Mouse (Mus musculus) forebrain, embryonic 10.5 days (tissue): Measurements from ENCODE around the gene Lhfp. TPM values are rescaled to one million over a fixed set of nuclear protein-coding genes. Genes with fewer than 3 reads are reported as not detected.

Experiments used
- DNase-seq: peaks from one replicate; pipeline ENCODE4 v3.0.0-alpha.2; 2017; ENCODE audit warnings: low spot score; ENCODE audit errors: extremely low spot score
- H3K27ac ChIP-seq: fragments of 300-500 bp; sonication (generic); 2 replicates; pipeline ENCODE4 v1.5.1; 2016; ENCODE audit warnings: mild to moderate bottlenecking
- H3K27me3 ChIP-seq: fragments of 300-500 bp; sonication (generic); 2 replicates; pipeline ENCODE4 v1.6.1; 2016; ENCODE audit warnings: mild to moderate bottlenecking; ENCODE audit not compliant: poor library complexity, severe bottlenecking
- H3K36me3 ChIP-seq: fragments of 300-500 bp; sonication (generic); replicated peaks from 2 replicates; pipeline ENCODE4 v1.6.1; 2016; ENCODE audit warnings: mild to moderate bottlenecking, moderate library complexity
- H3K4me1 ChIP-seq: fragments of 300-500 bp; sonication (generic); 2 replicates; pipeline ENCODE4 v1.6.1; 2016
- H3K4me3 ChIP-seq: fragments of 300-500 bp; sonication (generic); 2 replicates; pipeline ENCODE4 v1.5.1; 2016; ENCODE audit warnings: mild to moderate bottlenecking, moderate library complexity
- H3K9me3 ChIP-seq: fragments of 300-500 bp; sonication (generic); 2 replicates; pipeline ENCODE4 v1.6.1; 2016; ENCODE audit warnings: mild to moderate bottlenecking, moderate library complexity
- WGBS: fragments of 180-500 bp; shearing (Covaris S2); methylation state at CpG from one replicate; pipeline ENCODE4 v1.1.7; 2016; 5-methylcytosine and 5-hydroxymethylcytosine counted together
- polyA plus RNA-seq: library from polyadenylated mRNA; unstranded; fragments of >200 nt; fragmentation: Nextera tagmentation; extraction: Ambion mirVana; gene quantifications from 2 replicates; pipeline ENCODE4 v1.2.1, GENCODE M21; 2016

Gene Lhfp
- polyA plus RNA-seq, 1 experiment from 2014 or later, result 21.7 TPM

GRCm38 (mm10) chr3:53151081-53151480 lies 109.8 kb downstream of the Lhfp start:
- no peak for DNase-seq
- Histone ChIP-seq H3K4me1 (no peaks in the 10 kb centered on the region), H3K27me3 (no peaks in the 10 kb centered on the region), H3K36me3 (no peaks in the 10 kb centered on the region), H3K9me3 (peaks cover 10% of the 10 kb centered on the region), H3K4me3 (no peak overlapping the region), H3K27ac (no peak overlapping the region)
- WGBS, result 65% methylated on average over 1 of the region's 1 CpGs

DNA sequence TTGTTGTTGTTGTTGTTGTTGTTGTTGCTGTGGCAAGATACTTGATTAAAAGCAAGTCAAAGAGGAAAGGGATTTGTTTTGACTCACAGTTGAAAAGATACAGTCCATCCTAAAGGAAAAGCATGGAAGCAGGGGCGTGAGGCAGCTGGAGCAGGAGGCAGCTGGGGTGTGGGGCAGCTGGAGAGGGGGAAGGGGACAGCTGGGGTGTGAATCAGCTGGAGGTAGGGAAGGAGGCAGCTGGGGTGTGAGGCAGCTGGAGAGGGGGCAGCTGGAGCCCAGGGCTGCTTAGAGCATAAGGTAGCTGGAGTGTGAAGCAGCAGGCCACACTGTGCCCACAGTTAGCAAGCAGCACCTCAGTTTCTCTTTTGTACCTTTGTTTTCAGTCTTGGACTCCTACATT lies 110.3 kb downstream of the Lhfp start:
- WGBS, result 63% methylated on average over 1 of the region's 1 CpGs
- Histone ChIP-seq H3K9me3 (peaks cover 10% of the 10 kb centered on the region), H3K27me3 (no peaks in the 10 kb centered on the region), H3K4me1 (no peaks in the 10 kb centered on the region), H3K27ac (no peak overlapping the region), H3K36me3 (no peaks in the 10 kb centered on the region), H3K4me3 (no peak overlapping the region)
- DNase-seq, result no peak

DNA sequence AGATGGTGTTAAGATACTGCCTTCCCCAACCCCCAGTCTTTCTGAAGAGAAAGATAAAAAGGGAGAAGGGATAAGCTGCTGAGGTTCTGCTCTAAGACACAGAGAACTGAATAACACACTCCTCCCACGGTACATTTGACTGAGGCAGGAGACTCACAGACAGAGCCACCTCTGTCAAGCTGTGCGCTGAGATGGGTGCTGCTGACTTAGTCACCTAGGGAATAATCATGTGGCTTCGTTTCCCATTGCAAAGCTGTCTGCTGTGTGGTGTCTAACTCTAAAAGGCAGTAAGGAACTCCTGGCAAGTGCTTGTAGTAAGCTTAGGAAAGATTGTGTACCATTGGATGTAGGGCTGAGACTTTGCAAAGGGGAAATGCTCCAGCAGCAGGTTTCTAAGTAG lies 120.6 kb downstream of the Lhfp start:
- Histone ChIP-seq H3K27me3 (no peaks in the 10 kb centered on the region), H3K4me3 (no peak overlapping the region), H3K9me3 (no peaks in the 10 kb centered on the region), H3K27ac (no peak overlapping the region), H3K4me1 (peaks cover 20% of the 10 kb centered on the region), H3K36me3 (no peaks in the 10 kb centered on the region)
- DNase-seq, result no peak
- WGBS, result 89% methylated on average over 3 of the region's 3 CpGs

DNA sequence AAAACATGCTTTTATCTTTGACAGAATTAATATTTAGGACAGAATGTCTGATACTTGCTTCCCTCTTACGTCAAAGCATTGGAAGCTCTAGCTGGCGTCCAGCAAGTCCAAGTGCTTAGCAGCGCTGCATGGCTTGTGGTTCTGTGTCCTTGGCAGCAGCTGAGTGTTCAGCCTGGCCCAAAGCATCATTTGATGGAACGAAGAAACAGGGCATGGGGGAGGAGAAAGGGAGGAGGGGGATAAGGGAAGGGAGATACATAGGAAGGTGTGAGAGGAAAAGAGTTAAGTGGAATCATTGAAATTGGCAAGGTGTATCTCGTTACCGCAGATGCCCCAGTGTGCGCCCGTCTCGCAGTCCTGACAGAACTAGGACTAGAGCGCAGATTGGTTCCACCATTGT lies 124.0 kb downstream of the Lhfp start:
- WGBS, result 93% methylated on average over 10 of the region's 10 CpGs
- no peaks in the 10 kb centered on the region for H3K36me3 ChIP-seq
- DNase-seq, result no peak
- no peak overlapping the region for H3K4me3 ChIP-seq
- H3K4me1 ChIP-seq, result peaks cover 7% of the 10 kb centered on the region; the same call in 1 of the 2 replicates
- no peak overlapping the region for H3K27ac ChIP-seq
- no peaks in the 10 kb centered on the region for H3K9me3 ChIP-seq
- H3K27me3 ChIP-seq, result no peaks in the 10 kb centered on the region

GRCm38 (mm10) chr3:53166001-53166400 lies 124.7 kb downstream of the Lhfp start:
- H3K4me3 ChIP-seq, result no peak overlapping the region
- no peak overlapping the region for H3K27ac ChIP-seq

DNA sequence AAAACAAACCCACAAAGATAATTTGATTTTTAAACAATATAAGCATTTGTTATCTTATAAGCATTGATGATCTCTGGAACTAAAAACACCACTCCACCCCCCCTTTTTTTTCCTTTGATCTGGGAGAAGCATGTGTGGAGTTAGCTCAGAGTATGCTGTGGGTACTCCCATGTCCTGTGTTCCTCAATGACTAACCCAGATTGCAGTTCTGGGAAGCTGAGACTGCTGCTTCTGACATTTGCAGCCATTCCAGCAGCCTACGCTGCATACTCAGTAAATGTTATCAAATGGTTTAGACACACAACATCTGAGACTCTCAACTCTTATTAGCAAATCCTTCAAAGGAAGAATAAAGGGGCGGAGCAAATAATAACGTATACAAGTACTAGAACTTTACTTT lies 128.2 kb downstream of the Lhfp start:
- Histone ChIP-seq H3K27ac (no peak overlapping the region), H3K4me3 (no peak overlapping the region), H3K9me3 (no peaks in the 10 kb centered on the region), H3K36me3 (no peaks in the 10 kb centered on the region), H3K27me3 (no peaks in the 10 kb centered on the region), H3K4me1 (peaks cover 16% of the 10 kb centered on the region)
- no peak for DNase-seq
- 95% methylated on average over 3 of the region's 3 CpGs for WGBS

More at GRCm38 (mm10) chr3:53166001-53166400, 124.7 kb downstream of the Lhfp start:
- DNase-seq, result no peak
- Histone ChIP-seq H3K27me3 (no peaks in the 10 kb centered on the region), H3K9me3 (no peaks in the 10 kb centered on the region), H3K4me1 (peaks cover 7% of the 10 kb centered on the region; the same call in 1 of the 2 replicates), H3K36me3 (no peaks in the 10 kb centered on the region)
- WGBS, result 71% methylated on average over 8 of the region's 8 CpGs

- H3K27me3 ChIP-seq, result no peaks in the 10 kb centered on the region
- no peak overlapping the region for H3K4me3 ChIP-seq
- H3K36me3 ChIP-seq, result no peaks in the 10 kb centered on the region
- H3K27ac ChIP-seq, result no peak overlapping the region
- 73% methylated on average over 10 of the region's 10 CpGs for WGBS
- H3K9me3 ChIP-seq, result no peaks in the 10 kb centered on the region
- DNase-seq, result no peak
- H3K4me1 ChIP-seq, result peaks cover 9% of the 10 kb centered on the region
These were observed 132.2 kb downstream of the Lhfp start for GRCm38 (mm10) chr3:53173310-53174063.

DNA sequence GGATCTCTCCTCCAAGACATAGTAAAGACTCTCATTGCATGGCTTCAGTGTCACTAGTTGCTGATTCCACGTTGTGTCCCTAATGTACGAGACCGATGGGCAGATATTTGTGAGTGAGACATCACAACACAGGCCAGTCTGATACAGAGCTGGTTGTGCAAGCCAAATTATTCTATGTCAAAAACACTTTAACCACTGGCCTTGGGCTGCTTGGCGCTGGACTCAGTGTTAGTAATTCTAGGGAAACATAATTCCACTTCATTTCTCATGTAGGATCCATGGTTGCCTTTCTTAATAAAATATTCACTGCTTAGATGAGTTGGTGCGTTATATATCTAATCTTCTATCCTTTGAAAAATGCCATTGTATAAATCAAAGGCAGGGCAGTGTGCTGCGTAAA lies 138.6 kb downstream of the Lhfp start:
- H3K27ac ChIP-seq, result no peak overlapping the region
- 93% methylated on average over 6 of the region's 6 CpGs for WGBS
- no peak overlapping the region for H3K4me3 ChIP-seq
- no peaks in the 10 kb centered on the region for H3K36me3 ChIP-seq
- 0 out of 2 replicates have a peak, but pooled peaks cover 3% of the 10 kb centered on the region for H3K9me3 ChIP-seq
- H3K27me3 ChIP-seq, result no peaks in the 10 kb centered on the region
- no peaks in the 10 kb centered on the region for H3K4me1 ChIP-seq
- DNase-seq, result no peak

GRCm38 (mm10) chr3:53185439-53185838 lies 144.1 kb downstream of the Lhfp start:
- no peaks in the 10 kb centered on the region for H3K36me3 ChIP-seq
- DNase-seq, result no peak
- 0 out of 2 replicates have a peak, but pooled peaks cover 3% of the 10 kb centered on the region for H3K9me3 ChIP-seq
- WGBS, result 97% methylated on average over 2 of the region's 2 CpGs
- no peak overlapping the region for H3K4me3 ChIP-seq
- no peaks in the 10 kb centered on the region for H3K27me3 ChIP-seq
- no peak overlapping the region for H3K27ac ChIP-seq
- H3K4me1 ChIP-seq, result no peaks in the 10 kb centered on the region

- no peaks in the 10 kb centered on the region for H3K9me3 ChIP-seq
- no peak overlapping the region for H3K27ac ChIP-seq
- WGBS, result 93% methylated on average over 4 of the region's 4 CpGs
- no peaks in the 10 kb centered on the region for H3K27me3 ChIP-seq
- H3K36me3 ChIP-seq, result no peaks in the 10 kb centered on the region
- H3K4me1 ChIP-seq, result no peaks in the 10 kb centered on the region
- no peak overlapping the region for H3K4me3 ChIP-seq
- DNase-seq, result no peak
These were observed 152.1 kb downstream of the Lhfp start for GRCm38 (mm10) chr3:53193441-53193840.

- no peak overlapping the region for H3K4me3 ChIP-seq
- H3K9me3 ChIP-seq, result no peaks in the 10 kb centered on the region
- no peak for DNase-seq
- no peaks in the 10 kb centered on the region for H3K27me3 ChIP-seq
- H3K36me3 ChIP-seq, result no peaks in the 10 kb centered on the region
- WGBS, result 94% methylated on average over 8 of the region's 8 CpGs
- no peak overlapping the region for H3K27ac ChIP-seq
- H3K4me1 ChIP-seq, result peaks cover 5% of the 10 kb centered on the region
These were observed 154.4 kb downstream of the Lhfp start for GRCm38 (mm10) chr3:53195666-53196107.

DNA sequence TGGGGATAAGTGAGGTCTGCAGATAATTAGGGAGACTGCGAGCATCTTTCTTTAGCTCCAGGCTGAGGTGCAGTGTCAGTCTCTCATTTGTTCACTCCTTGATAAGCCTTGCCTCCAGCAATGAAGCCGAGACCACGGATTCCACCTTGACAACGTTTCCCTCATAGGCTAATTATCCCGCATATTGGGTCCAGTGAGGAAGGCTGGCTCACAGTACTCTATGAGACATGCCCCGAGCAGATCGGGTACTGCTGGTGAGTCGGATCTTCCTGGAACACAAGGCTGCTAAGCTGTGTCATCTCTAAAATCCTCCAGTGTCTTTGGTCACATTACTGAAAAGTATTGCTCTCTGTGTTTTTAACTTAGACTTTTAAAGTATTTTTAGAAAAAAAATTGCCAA lies 158.8 kb downstream of the Lhfp start:
- DNase-seq, result no peak
- 75% methylated on average over 8 of the region's 8 CpGs for WGBS
- Histone ChIP-seq H3K27me3 (no peaks in the 10 kb centered on the region), H3K9me3 (no peaks in the 10 kb centered on the region), H3K27ac (no peak overlapping the region), H3K4me1 (peaks cover 34% of the 10 kb centered on the region), H3K4me3 (no peak overlapping the region), H3K36me3 (no peaks in the 10 kb centered on the region)

DNA sequence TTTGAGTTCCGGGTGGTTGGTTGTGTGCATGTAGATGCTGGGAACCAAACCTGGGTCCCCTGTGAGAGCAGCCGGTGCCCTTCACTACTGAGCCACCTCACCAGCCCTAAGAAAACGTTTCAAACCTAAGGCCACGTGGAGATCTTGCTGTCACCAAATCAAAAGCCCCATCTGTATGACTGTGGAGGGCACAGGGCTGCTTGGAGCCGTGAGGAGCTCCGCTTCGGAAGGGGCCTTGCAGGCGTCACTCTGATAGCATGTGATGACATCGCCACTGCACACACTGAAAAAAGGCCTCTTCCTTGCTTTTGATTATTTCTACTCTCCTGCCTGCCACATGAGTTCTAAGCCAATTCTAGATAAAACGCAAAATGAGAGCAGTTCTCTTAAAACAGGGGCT lies 159.5 kb downstream of the Lhfp start:
- H3K4me1 ChIP-seq, result peaks cover 38% of the 10 kb centered on the region
- H3K27ac ChIP-seq, result peak overlapping the region; percentile 82; the same call in 1 of the 2 replicates
- no peak for DNase-seq
- H3K4me3 ChIP-seq, result no peak overlapping the region
- H3K9me3 ChIP-seq, result no peaks in the 10 kb centered on the region
- no peaks in the 10 kb centered on the region for H3K36me3 ChIP-seq
- H3K27me3 ChIP-seq, result no peaks in the 10 kb centered on the region
- WGBS, result 79% methylated on average over 10 of the region's 10 CpGs
